Mouse (Mus musculus): ENCODE data around the gene Ovol2. TPM values are rescaled to one million over a fixed set of nuclear protein-coding genes. Genes with fewer than 3 reads are reported as not detected.
A peak's percentile ranks its signal among the peaks of the same experiment; 100 is the strongest.

Ovol2 gene
- polyA plus RNA-seq (2014; fragmentation: Nextera tagmentation; extraction: Ambion mirVana) = 0.29 TPM in 1 of 2 replicates, not detected in the other

GRCm38 (mm10) chr2:144331401-144332302, at the start of gene Ovol2:
Gene Ovol2, minus strand, starts transcription at chr2:144332146.
- Histone ChIP-seq H3K27me3 (ENCODE audit: control insufficient read depth, insufficient read depth, low read length) (peaks cover 66% of the 10 kb centered on the region), H3K9ac (ENCODE audit: low read length) (peak within 1 kb of the TSS; percentile 36), H3K4me2 (peak within 1 kb of the TSS; percentile 75), H3K27ac (ENCODE audit: low read depth, low read length) (no peak within 1 kb of the TSS), H3K4me3 (ENCODE audit: low read depth, low read length) (peak within 1 kb of the TSS; percentile 42), H3K9me3 (ENCODE audit: control insufficient read depth, low read length) (no peaks in the 10 kb centered on the region), H3K36me3 (ENCODE audit: control insufficient read depth, insufficient read depth, low read length) (no peaks in the 10 kb centered on the region), H3K4me1 (ENCODE audit: control insufficient read depth, insufficient read depth, low read length) (peaks cover 20% of the 10 kb centered on the region)
- peak; percentile 94 for DNase-seq (ENCODE audit: low spot score, missing footprints)
- 1% methylated on average over 62 of the region's 62 CpGs for WGBS
- ATAC-seq (ENCODE audit: low FRiP score) = peak; percentile 61

GRCm38 (mm10) chr2:144381741-144382140, 49.8 kb upstream of the Ovol2 start:
- H3K4me3 ChIP-seq (ENCODE audit: low read depth, low read length) = no peak overlapping the region
- H3K9me3 ChIP-seq (ENCODE audit: control insufficient read depth, low read length) = no peaks in the 10 kb centered on the region
- peaks cover 27% of the 10 kb centered on the region for H3K36me3 ChIP-seq (ENCODE audit: control insufficient read depth, insufficient read depth, low read length)
- DNase-seq (ENCODE audit: low spot score, missing footprints) (no peak), ATAC-seq (ENCODE audit: low FRiP score) (no peak)
- WGBS = 95% methylated on average over 4 of the region's 4 CpGs
- no peaks in the 10 kb centered on the region for H3K4me1 ChIP-seq (ENCODE audit: control insufficient read depth, insufficient read depth, low read length)
- H3K9ac ChIP-seq (ENCODE audit: low read length) = no peak overlapping the region
- no peaks in the 10 kb centered on the region for H3K27me3 ChIP-seq (ENCODE audit: control insufficient read depth, insufficient read depth, low read length)
- H3K4me2 ChIP-seq = no peak overlapping the region
- H3K27ac ChIP-seq (ENCODE audit: low read depth, low read length) = no peak overlapping the region

- no peaks in the 10 kb centered on the region for H3K4me1 ChIP-seq (ENCODE audit: control insufficient read depth, insufficient read depth, low read length)
- ATAC-seq (ENCODE audit: low FRiP score) (no peak), DNase-seq (ENCODE audit: low spot score, missing footprints) (peak; percentile 65)
- no peak overlapping the region for H3K4me2 ChIP-seq
- H3K9ac ChIP-seq (ENCODE audit: low read length) = no peak overlapping the region
- H3K27ac ChIP-seq (ENCODE audit: low read depth, low read length) = no peak overlapping the region
- H3K9me3 ChIP-seq (ENCODE audit: control insufficient read depth, low read length) = no peaks in the 10 kb centered on the region
- peaks cover 27% of the 10 kb centered on the region for H3K36me3 ChIP-seq (ENCODE audit: control insufficient read depth, insufficient read depth, low read length)
- WGBS = 94% methylated on average over 3 of the region's 3 CpGs
- no peak overlapping the region for H3K4me3 ChIP-seq (ENCODE audit: low read depth, low read length)
- H3K27me3 ChIP-seq (ENCODE audit: control insufficient read depth, insufficient read depth, low read length) = no peaks in the 10 kb centered on the region
These were observed 49.3 kb upstream of the Ovol2 start for GRCm38 (mm10) chr2:144381293-144381692.

GRCm38 (mm10) chr2:144375063-144375703, 43.2 kb upstream of the Ovol2 start:
- H3K4me3 ChIP-seq (ENCODE audit: low read depth, low read length) = no peak overlapping the region
- H3K27me3 ChIP-seq (ENCODE audit: control insufficient read depth, insufficient read depth, low read length) = no peaks in the 10 kb centered on the region
- 92% methylated on average over 10 of the region's 10 CpGs for WGBS
- no peak overlapping the region for H3K9ac ChIP-seq (ENCODE audit: low read length)
- DNase-seq (ENCODE audit: low spot score, missing footprints) (no peak), ATAC-seq (ENCODE audit: low FRiP score) (no peak)
- H3K9me3 ChIP-seq (ENCODE audit: control insufficient read depth, low read length) = no peaks in the 10 kb centered on the region
- peaks cover under 1% of the 10 kb centered on the region; the same call in 1 of the 2 replicates for H3K4me1 ChIP-seq (ENCODE audit: control insufficient read depth, insufficient read depth, low read length)
- H3K36me3 ChIP-seq (ENCODE audit: control insufficient read depth, insufficient read depth, low read length) = peaks cover 20% of the 10 kb centered on the region
- no peak overlapping the region for H3K4me2 ChIP-seq
- no peak overlapping the region for H3K27ac ChIP-seq (ENCODE audit: low read depth, low read length)

GRCm38 (mm10) chr2:144373063-144373462, 41.1 kb upstream of the Ovol2 start:
- no peaks in the 10 kb centered on the region for H3K9me3 ChIP-seq (ENCODE audit: control insufficient read depth, low read length)
- H3K27ac ChIP-seq (ENCODE audit: low read depth, low read length) = no peak overlapping the region
- no peaks in the 10 kb centered on the region for H3K27me3 ChIP-seq (ENCODE audit: control insufficient read depth, insufficient read depth, low read length)
- 92% methylated on average over 9 of the region's 9 CpGs for WGBS
- no peak overlapping the region for H3K4me3 ChIP-seq (ENCODE audit: low read depth, low read length)
- DNase-seq (ENCODE audit: low spot score, missing footprints) (no peak), ATAC-seq (ENCODE audit: low FRiP score) (no peak)
- peaks cover 14% of the 10 kb centered on the region for H3K36me3 ChIP-seq (ENCODE audit: control insufficient read depth, insufficient read depth, low read length)
- peaks cover 4% of the 10 kb centered on the region; the same call in 1 of the 2 replicates for H3K4me1 ChIP-seq (ENCODE audit: control insufficient read depth, insufficient read depth, low read length)
- no peak overlapping the region for H3K4me2 ChIP-seq
- no peak overlapping the region for H3K9ac ChIP-seq (ENCODE audit: low read length)

- Histone ChIP-seq H3K4me2 (no peak overlapping the region), H3K9me3 (ENCODE audit: control insufficient read depth, low read length) (no peaks in the 10 kb centered on the region), H3K4me3 (ENCODE audit: low read depth, low read length) (no peak overlapping the region), H3K27me3 (ENCODE audit: control insufficient read depth, insufficient read depth, low read length) (no peaks in the 10 kb centered on the region), H3K36me3 (ENCODE audit: control insufficient read depth, insufficient read depth, low read length) (peaks cover 10% of the 10 kb centered on the region), H3K4me1 (ENCODE audit: control insufficient read depth, insufficient read depth, low read length) (peaks cover 4% of the 10 kb centered on the region; the same call in 1 of the 2 replicates), H3K9ac (ENCODE audit: low read length) (no peak overlapping the region), H3K27ac (ENCODE audit: low read depth, low read length) (no peak overlapping the region)
- DNase-seq (ENCODE audit: low spot score, missing footprints) (no peak), ATAC-seq (ENCODE audit: low FRiP score) (no peak)
- 88% methylated on average over 4 of the region's 4 CpGs for WGBS
These were observed 39.6 kb upstream of the Ovol2 start for GRCm38 (mm10) chr2:144371566-144371965.

- H3K9ac ChIP-seq (ENCODE audit: low read length) = peak overlapping the region; percentile 90
- H3K4me3 ChIP-seq (ENCODE audit: low read depth, low read length) = peak overlapping the region; percentile 74
- H3K9me3 ChIP-seq (ENCODE audit: control insufficient read depth, low read length) = no peaks in the 10 kb centered on the region
- peak overlapping the region; percentile 61 for H3K4me2 ChIP-seq
- peaks cover 7% of the 10 kb centered on the region; the same call in 1 of the 2 replicates for H3K36me3 ChIP-seq (ENCODE audit: control insufficient read depth, insufficient read depth, low read length)
- H3K27me3 ChIP-seq (ENCODE audit: control insufficient read depth, insufficient read depth, low read length) = no peaks in the 10 kb centered on the region
- ATAC-seq (ENCODE audit: low FRiP score) (peak; percentile 47; the same call in 1 of the 2 replicates), DNase-seq (ENCODE audit: low spot score, missing footprints) (no peak)
- WGBS = 2% methylated on average over 12 of the region's 12 CpGs
- peak overlapping the region; percentile 87; the same call in 1 of the 2 replicates for H3K27ac ChIP-seq (ENCODE audit: low read depth, low read length)
- H3K4me1 ChIP-seq (ENCODE audit: control insufficient read depth, insufficient read depth, low read length) = peaks cover 4% of the 10 kb centered on the region; the same call in 1 of the 2 replicates
These were observed 37.6 kb upstream of the Ovol2 start for GRCm38 (mm10) chr2:144369511-144369910.

GRCm38 (mm10) chr2:144369020-144369421, 37.1 kb upstream of the Ovol2 start:
- H3K4me3 ChIP-seq (ENCODE audit: low read depth, low read length) = peak overlapping the region; percentile 74
- H3K9me3 ChIP-seq (ENCODE audit: control insufficient read depth, low read length) = no peaks in the 10 kb centered on the region
- H3K27ac ChIP-seq (ENCODE audit: low read depth, low read length) = peak overlapping the region; percentile 87
- peak overlapping the region; percentile 61 for H3K4me2 ChIP-seq
- H3K27me3 ChIP-seq (ENCODE audit: control insufficient read depth, insufficient read depth, low read length) = no peaks in the 10 kb centered on the region
- WGBS = under 1% methylated on average over 41 of the region's 43 CpGs
- ATAC-seq (ENCODE audit: low FRiP score) (peak; percentile 92), DNase-seq (ENCODE audit: low spot score, missing footprints) (peak; percentile 96)
- peaks cover 4% of the 10 kb centered on the region; the same call in 1 of the 2 replicates for H3K4me1 ChIP-seq (ENCODE audit: control insufficient read depth, insufficient read depth, low read length)
- H3K9ac ChIP-seq (ENCODE audit: low read length) = peak overlapping the region; percentile 90
- H3K36me3 ChIP-seq (ENCODE audit: control insufficient read depth, insufficient read depth, low read length) = peaks cover 2% of the 10 kb centered on the region; the same call in 1 of the 2 replicates

Measured in midbrain, embryonic 11.5 days (tissue).